Mouse (Mus musculus): ENCODE data around the gene Rock2. TPM values are rescaled to one million over a fixed set of nuclear protein-coding genes. Genes with fewer than 3 reads are reported as not detected.

Gene Rock2
- polyA plus RNA-seq, 1 experiment from 2014 or later: 11.4 TPM

- 94% methylated on average over 2 of the region's 2 CpGs for WGBS
- H3K9me3 ChIP-seq (replicated peaks): no peaks in the 10 kb centered on the region
- no peak overlapping the region for H3K27ac ChIP-seq (replicated peaks)
- peaks cover 40% of the 10 kb centered on the region for H3K36me3 ChIP-seq
- no peaks in the 10 kb centered on the region for H3K27me3 ChIP-seq (ENCODE audit: low read depth, poor library complexity, severe bottlenecking)
- H3K4me3 ChIP-seq: no peak overlapping the region
- DNase-seq (ENCODE audit: low spot score): no peak
- H3K4me1 ChIP-seq: no peaks in the 10 kb centered on the region
These were observed 33.2 kb downstream of the Rock2 start for GRCm38 (mm10) chr12:16927889-16928288.

- peaks cover 44% of the 10 kb centered on the region for H3K36me3 ChIP-seq
- WGBS: 84% methylated on average over 1 of the region's 1 CpGs
- no peak overlapping the region for H3K4me3 ChIP-seq
- H3K4me1 ChIP-seq: no peaks in the 10 kb centered on the region; the same call in 1 of the 2 replicates
- H3K27ac ChIP-seq (replicated peaks): no peak overlapping the region
- H3K27me3 ChIP-seq (ENCODE audit: low read depth, poor library complexity, severe bottlenecking): no peaks in the 10 kb centered on the region
- DNase-seq (ENCODE audit: low spot score): no peak
- H3K9me3 ChIP-seq (replicated peaks): no peaks in the 10 kb centered on the region
These were observed 39.7 kb downstream of the Rock2 start for GRCm38 (mm10) chr12:16934423-16934822.

- no peaks in the 10 kb centered on the region for H3K27me3 ChIP-seq (ENCODE audit: low read depth, poor library complexity, severe bottlenecking)
- WGBS: 90% methylated on average over 3 of the region's 3 CpGs
- no peak overlapping the region for H3K27ac ChIP-seq (replicated peaks)
- no peaks in the 10 kb centered on the region for H3K4me1 ChIP-seq
- H3K4me3 ChIP-seq: no peak overlapping the region
- H3K9me3 ChIP-seq (replicated peaks): no peaks in the 10 kb centered on the region
- H3K36me3 ChIP-seq: peaks cover 39% of the 10 kb centered on the region
- DNase-seq (ENCODE audit: low spot score): no peak
These were observed 47.3 kb downstream of the Rock2 start for GRCm38 (mm10) chr12:16941976-16942375.

GRCm38 (mm10) chr12:16948239-16948638 is 53.5 kb downstream of the Rock2 start:
- peaks cover 54% of the 10 kb centered on the region for H3K36me3 ChIP-seq
- 92% methylated on average over 6 of the region's 6 CpGs for WGBS
- no peaks in the 10 kb centered on the region for H3K9me3 ChIP-seq (replicated peaks)
- H3K4me3 ChIP-seq: no peak overlapping the region
- no peak overlapping the region for H3K27ac ChIP-seq (replicated peaks)
- H3K4me1 ChIP-seq: no peaks in the 10 kb centered on the region
- no peaks in the 10 kb centered on the region for H3K27me3 ChIP-seq (ENCODE audit: low read depth, poor library complexity, severe bottlenecking)
- DNase-seq (ENCODE audit: low spot score): no peak

GRCm38 (mm10) chr12:16958851-16959250 is 64.2 kb downstream of the Rock2 start:
- no peaks in the 10 kb centered on the region for H3K27me3 ChIP-seq (ENCODE audit: low read depth, poor library complexity, severe bottlenecking)
- H3K36me3 ChIP-seq: peaks cover 89% of the 10 kb centered on the region
- 66% methylated on average over 1 of the region's 1 CpGs for WGBS
- no peak overlapping the region for H3K27ac ChIP-seq (replicated peaks)
- no peaks in the 10 kb centered on the region for H3K4me1 ChIP-seq
- no peaks in the 10 kb centered on the region for H3K9me3 ChIP-seq (replicated peaks)
- no peak overlapping the region for H3K4me3 ChIP-seq
- no peak for DNase-seq (ENCODE audit: low spot score)

- H3K27me3 ChIP-seq (ENCODE audit: low read depth, poor library complexity, severe bottlenecking): no peaks in the 10 kb centered on the region
- 84% methylated on average over 2 of the region's 2 CpGs for WGBS
- H3K4me1 ChIP-seq: no peaks in the 10 kb centered on the region
- H3K9me3 ChIP-seq (replicated peaks): no peaks in the 10 kb centered on the region
- H3K36me3 ChIP-seq: peaks cover 86% of the 10 kb centered on the region
- H3K4me3 ChIP-seq: no peak overlapping the region
- DNase-seq (ENCODE audit: low spot score): no peak
- no peak overlapping the region for H3K27ac ChIP-seq (replicated peaks)
These were observed 68.7 kb downstream of the Rock2 start for GRCm38 (mm10) chr12:16963354-16963753.

GRCm38 (mm10) chr12:16966811-16967210 is 72.1 kb downstream of the Rock2 start:
- Histone ChIP-seq H3K36me3 (peaks cover 83% of the 10 kb centered on the region), H3K4me1 (no peaks in the 10 kb centered on the region), H3K27ac (replicated peaks) (no peak overlapping the region), H3K4me3 (no peak overlapping the region), H3K27me3 (ENCODE audit: low read depth, poor library complexity, severe bottlenecking) (no peaks in the 10 kb centered on the region), H3K9me3 (replicated peaks) (no peaks in the 10 kb centered on the region)
- no peak for DNase-seq (ENCODE audit: low spot score)
- WGBS: 95% methylated on average over 2 of the region's 2 CpGs

GRCm38 (mm10) chr12:16977120-16977519 is 82.4 kb downstream of the Rock2 start:
- Histone ChIP-seq H3K27me3 (ENCODE audit: low read depth, poor library complexity, severe bottlenecking) (no peaks in the 10 kb centered on the region), H3K9me3 (replicated peaks) (no peaks in the 10 kb centered on the region), H3K4me1 (no peaks in the 10 kb centered on the region), H3K36me3 (peaks cover 96% of the 10 kb centered on the region), H3K4me3 (no peak overlapping the region), H3K27ac (replicated peaks) (no peak overlapping the region)
- no peak for DNase-seq (ENCODE audit: low spot score)

GRCm38 (mm10) chr12:16985778-16986177 is 91.1 kb downstream of the Rock2 start:
- DNase-seq (ENCODE audit: low spot score): no peak
- H3K27me3 ChIP-seq (ENCODE audit: low read depth, poor library complexity, severe bottlenecking): no peaks in the 10 kb centered on the region
- peaks cover 64% of the 10 kb centered on the region for H3K36me3 ChIP-seq
- H3K27ac ChIP-seq (replicated peaks): no peak overlapping the region
- 96% methylated on average over 1 of the region's 1 CpGs for WGBS
- no peaks in the 10 kb centered on the region for H3K9me3 ChIP-seq (replicated peaks)
- no peak overlapping the region for H3K4me3 ChIP-seq
- no peaks in the 10 kb centered on the region for H3K4me1 ChIP-seq

GRCm38 (mm10) chr12:16991376-16991775 is 96.7 kb downstream of the Rock2 start:
- H3K4me3 ChIP-seq: no peak overlapping the region
- H3K36me3 ChIP-seq: peaks cover 23% of the 10 kb centered on the region
- H3K4me1 ChIP-seq: no peaks in the 10 kb centered on the region
- no peaks in the 10 kb centered on the region for H3K27me3 ChIP-seq (ENCODE audit: low read depth, poor library complexity, severe bottlenecking)
- 86% methylated on average over 2 of the region's 2 CpGs for WGBS
- no peak for DNase-seq (ENCODE audit: low spot score)
- H3K9me3 ChIP-seq (replicated peaks): no peaks in the 10 kb centered on the region
- no peak overlapping the region for H3K27ac ChIP-seq (replicated peaks)

- H3K27me3 ChIP-seq (ENCODE audit: low read depth, poor library complexity, severe bottlenecking): peaks cover 3% of the 10 kb centered on the region; the same call in 1 of the 2 replicates
- 93% methylated on average over 2 of the region's 2 CpGs for WGBS
- no peak for DNase-seq (ENCODE audit: low spot score)
- no peaks in the 10 kb centered on the region for H3K9me3 ChIP-seq (replicated peaks)
- H3K27ac ChIP-seq (replicated peaks): no peak overlapping the region
- H3K4me3 ChIP-seq: no peak overlapping the region
- no peaks in the 10 kb centered on the region for H3K4me1 ChIP-seq
- H3K36me3 ChIP-seq: peaks cover 18% of the 10 kb centered on the region
These were observed 97.7 kb downstream of the Rock2 start for GRCm38 (mm10) chr12:16992355-16992754.

- DNase-seq (ENCODE audit: low spot score): no peak
- Histone ChIP-seq H3K4me1 (peaks cover 8% of the 10 kb centered on the region), H3K36me3 (peaks cover 13% of the 10 kb centered on the region; the same call in 1 of the 2 replicates), H3K27me3 (ENCODE audit: low read depth, poor library complexity, severe bottlenecking) (peaks cover 23% of the 10 kb centered on the region), H3K9me3 (replicated peaks) (no peaks in the 10 kb centered on the region), H3K4me3 (no peak overlapping the region), H3K27ac (replicated peaks) (no peak overlapping the region)
- WGBS: 88% methylated on average over 2 of the region's 2 CpGs
These were observed 99.6 kb downstream of the Rock2 start for GRCm38 (mm10) chr12:16994291-16994690.

GRCm38 (mm10) chr12:16996281-16996680 is 101.6 kb downstream of the Rock2 start:
- Histone ChIP-seq H3K4me1 (peaks cover 22% of the 10 kb centered on the region), H3K27ac (replicated peaks) (no peak overlapping the region), H3K36me3 (peaks cover 8% of the 10 kb centered on the region; the same call in 1 of the 2 replicates), H3K4me3 (no peak overlapping the region), H3K27me3 (ENCODE audit: low read depth, poor library complexity, severe bottlenecking) (peaks cover 42% of the 10 kb centered on the region), H3K9me3 (replicated peaks) (no peaks in the 10 kb centered on the region)
- DNase-seq (ENCODE audit: low spot score): no peak
- WGBS: 84% methylated on average over 5 of the region's 5 CpGs

GRCm38 (mm10) chr12:16996886-16997462 is 102.3 kb downstream of the Rock2 start:
- 90% methylated on average over 5 of the region's 5 CpGs for WGBS
- Histone ChIP-seq H3K36me3 (peaks cover 8% of the 10 kb centered on the region; the same call in 1 of the 2 replicates), H3K9me3 (replicated peaks) (no peaks in the 10 kb centered on the region), H3K27me3 (ENCODE audit: low read depth, poor library complexity, severe bottlenecking) (peaks cover 49% of the 10 kb centered on the region), H3K27ac (replicated peaks) (no peak overlapping the region), H3K4me1 (peaks cover 22% of the 10 kb centered on the region), H3K4me3 (no peak overlapping the region)
- DNase-seq (ENCODE audit: low spot score): no peak

All from midbrain, embryonic 10.5 days (tissue).